Mouse (Mus musculus) brain, embryonic 14.5 days (tissue): ENCODE measurements around the gene Phactr3.

Experiments
- CTCF ChIP-seq: fragments of 200-500 bp; IDR thresholded peaks from 2 replicates; pipeline ENCODE4 v1.5.1; 2012; ENCODE audit warnings: inconsistent platforms, mild to moderate bottlenecking, moderate library complexity, borderline replicate concordance; ENCODE audit not compliant: insufficient read depth, insufficient read length; ENCODE audit errors: extremely low read depth
- POLR2A ChIP-seq: fragments of 200-500 bp; IDR thresholded peaks from 2 replicates; pipeline ENCODE4 v1.6.1; 2012; ENCODE audit warnings: mild to moderate bottlenecking, inconsistent platforms, borderline replicate concordance; ENCODE audit not compliant: poor library complexity, insufficient read depth, insufficient read length, severe bottlenecking; ENCODE audit errors: extremely low read depth

- TF ChIP-seq POLR2A (no peak; the same call in 1 of the 2 replicates), CTCF (no peak)
These were observed 23.7 kb downstream of the Phactr3 start for GRCm38 (mm10) chr2:178142291-178143023.
